In genomic region chr19:56319219-56319618, GRCm38 (mm10) we compare ENCODE assay signal across 22 mouse cellular contexts. TPM values are rescaled to one million over a fixed set of nuclear protein-coding genes. Genes with fewer than 3 reads are reported as not detected.
DNase-seq lines count a peak whose midpoint lies in the region; ATAC-seq and TF ChIP-seq lines count a peak whose summit lies in the region.
"Had no signal": no experiment of that assay in that cellular context is flagged by ENCODE, and none has a peak within 500 bp of the region (broad histone marks: within the 10 kb centered on the region; RNA-seq: fewer than 3 reads in every experiment).

No protein-coding gene starts in this region.

- TF ChIP-seq CTCF in liver, embryonic 14.5 days (IDR thresholded peaks at IDR 0.05; ENCODE audit: low read depth), result no peak
- TF ChIP-seq CTCF in left cerebral cortex, adult 2 months (IDR thresholded peaks at IDR 0.05), result no peak

- no peaks in the 10 kb centered on the region for H3K36me3 ChIP-seq in liver, embryonic 14.5 days (replicated peaks; ENCODE audit: control insufficient read depth, insufficient read depth, low read depth)
- H3K36me3 ChIP-seq: embryonic facial prominence, embryonic 13.5 days; G1E; hindbrain, embryonic 10.5 days had no signal

- no peak overlapping the region for H3K4me3 ChIP-seq in liver, embryonic 14.5 days (ENCODE audit: insufficient read depth in 1 of 2, low read depth in 2 of 2, low read length in 2 of 2)
- H3K4me3 ChIP-seq in left cerebral cortex, adult 2 months, result no peak overlapping the region
- H3K4me3 ChIP-seq: forebrain, embryonic 13.5 days; heart, embryonic 12.5 days; hindbrain, embryonic 10.5 days had no signal

- peak; percentile 63; the same call in 1 of the 2 replicates for ATAC-seq in liver, embryonic 14.5 days (ENCODE audit: insufficient read depth)
- ATAC-seq: forebrain, embryonic 13.5 days had no signal

- H3K9me3 ChIP-seq in liver, embryonic 14.5 days (ENCODE audit: control insufficient read depth, low read length), result no peaks in the 10 kb centered on the region
- H3K9me3 ChIP-seq: embryonic facial prominence, embryonic 13.5 days; forebrain, embryonic 13.5 days; G1E; heart, embryonic 12.5 days; hindbrain, embryonic 10.5 days had no signal

- 62% methylated on average over 7 of the region's 7 CpGs for WGBS in liver, embryonic 14.5 days (ENCODE audit: insufficient replicate concordance)

- H3K4me1 ChIP-seq in liver, embryonic 14.5 days (replicated peaks; ENCODE audit: control insufficient read depth in 2 of 2, insufficient read depth in 2 of 2, low read length in 1 of 2), result peaks cover 2 to 5% of the 10 kb centered on the region in 2 experiments; a peak in 2 of 4 replicates
- H3K4me1 ChIP-seq: heart, embryonic 12.5 days had no signal

- no peak overlapping the region for H3K27ac ChIP-seq in liver, embryonic 14.5 days
- no peak overlapping the region for H3K27ac ChIP-seq in left cerebral cortex, adult 2 months
- H3K27ac ChIP-seq: embryonic facial prominence, embryonic 13.5 days; forebrain, embryonic 13.5 days; gastrocnemius, adult 2 months; hindbrain, embryonic 14.5 days had no signal

- peak overlapping the region; percentile 41; the same call in 1 of the 2 replicates for H3K4me2 ChIP-seq in liver, embryonic 14.5 days (ENCODE audit: low read depth)

- peak; percentile 40 for DNase-seq in thymus, postnatal 14 days
- no peak for DNase-seq in thymus, adult 18-20 months
- DNase-seq in liver, embryonic 14.5 days (ENCODE audit: low read depth in 3 of 3, low spot score in 3 of 3), result no peak
- DNase-seq in thymus, postnatal 36 days, result peak; percentile 8 to 19
- no peak for DNase-seq in left cerebral cortex, postnatal 10 days (ENCODE audit: extremely low spot score in 1 of 2, low spot score in 2 of 2)
- no peak for DNase-seq in left cerebral cortex, adult 2 months (ENCODE audit: extremely low spot score in 1 of 2, low spot score in 2 of 2)
- DNase-seq: adrenal gland, adult 8-10 months; cerebellum, adult 18-20 months; cerebellum, adult 9-11 months; cerebellum, postnatal 36 days; gastrocnemius, adult 2 months; gastrocnemius, postnatal 25 days had no signal

- TF ChIP-seq EP300 in liver, embryonic 14.5 days (IDR thresholded peaks at IDR 0.05; ENCODE audit: low read depth), result no peak

- no peaks in the 10 kb centered on the region for H3K27me3 ChIP-seq in liver, embryonic 14.5 days (ENCODE audit: control insufficient read depth, insufficient read depth, low read length)
- H3K27me3 ChIP-seq: forebrain, embryonic 13.5 days had no signal

- no peak overlapping the region for H3K9ac ChIP-seq in liver, embryonic 14.5 days (replicated peaks)
- H3K9ac ChIP-seq: forebrain, embryonic 13.5 days; heart, embryonic 12.5 days had no signal

- intact Hi-C loops in left cerebral cortex, postnatal 10 days (cut with DNase I), result no loop called here
- intact Hi-C loops in left cerebral cortex, adult 2 months (cut with DNase I), result no loop called here

RNA-seq across cellular contexts. Expression of gene Habp2, which starts 32.3 kb away (rescaled TPM):
- 38.0 and 39.8 TPM in 2 replicates for polyA plus RNA-seq in liver, embryonic 14.5 days (2012; rRNA removed)
- 42.4 and 45.0 TPM in 2 replicates for polyA plus RNA-seq in liver, embryonic 14.5 days (2014; fragmentation: Nextera tagmentation; extraction: Ambion mirVana)
- total RNA-seq in left cerebral cortex, postnatal 10 days (2021), result not detected
- not detected for total RNA-seq in left cerebral cortex, adult 2 months (2021)
- total RNA-seq: adrenal gland, adult 8-10 months; gastrocnemius, adult 2 months; gastrocnemius, postnatal 25 days; granulocyte monocyte progenitor cell, adult 5-6 weeks; heart, adult 8-10 months; heart, postnatal 25 days had no signal
- polyA plus RNA-seq: brain, embryonic 14.5 days; embryonic facial prominence, embryonic 13.5 days; G1E; hindbrain, embryonic 10.5 days; hindbrain, embryonic 14.5 days had no signal

Comparison
In these comparisons a context has a peak if more than half of its experiments do, and no peak if none do; other contexts are left out.
1. DNase-seq: peak in thymus, postnatal 14 days (single experiment) and thymus, postnatal 36 days (2 of 2); none in thymus, adult 18-20 months (0 of 2), liver, embryonic 14.5 days (0 of 3), left cerebral cortex, postnatal 10 days (0 of 2) and left cerebral cortex, adult 2 months (0 of 2).